Comparison of ENCODE assay signal across 12 mouse cellular contexts in the genomic region with DNA sequence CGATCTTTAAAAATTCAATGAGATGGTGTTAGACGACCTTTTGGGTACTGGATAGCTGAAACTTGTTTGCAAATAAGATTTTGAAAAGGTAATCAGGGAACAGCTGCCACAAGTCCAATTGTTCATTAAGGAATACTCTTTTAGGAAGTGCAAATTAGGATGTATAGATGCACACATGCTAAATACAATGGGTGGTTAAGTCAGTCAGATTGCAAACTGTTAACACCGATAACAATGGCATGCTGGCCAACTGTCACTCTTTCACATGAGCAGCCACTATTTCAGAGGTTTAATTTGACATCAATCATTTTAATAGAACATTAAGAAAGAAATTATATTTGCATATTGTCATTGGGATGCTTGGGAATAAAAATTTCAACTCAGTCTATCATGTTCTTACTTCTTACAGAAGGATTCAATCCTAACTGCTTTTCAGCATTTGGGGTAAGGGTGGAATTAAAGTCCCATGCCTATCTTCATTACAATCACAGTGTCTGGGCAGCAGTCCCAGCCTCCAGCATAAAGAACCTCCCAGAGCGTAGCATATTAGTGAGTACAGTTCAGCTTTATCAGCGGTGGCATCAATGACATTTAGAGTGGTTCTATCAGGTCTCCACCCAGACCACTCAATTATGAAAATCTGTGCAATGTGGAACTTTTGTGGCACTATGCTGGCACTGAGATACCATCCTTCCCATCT.
DNase-seq lines count a peak whose midpoint lies in the region; ATAC-seq and TF ChIP-seq lines count a peak whose summit lies in the region.
"Had no signal": no experiment of that assay in that cellular context is flagged by ENCODE, and none has a peak within 500 bp of the region (broad histone marks: within the 10 kb centered on the region; RNA-seq: fewer than 3 reads in every experiment).

No protein-coding gene starts in this region.

- WGBS in forebrain, postnatal 0 days: 16% methylated on average over 5 of the region's 5 CpGs
- WGBS in neural tube, embryonic 13.5 days: 50% methylated on average over 5 of the region's 5 CpGs
- 72% methylated on average over 5 of the region's 5 CpGs for WGBS in heart, embryonic 11.5 days (ENCODE audit: insufficient replicate concordance)

- H3K9ac ChIP-seq in forebrain, postnatal 0 days: no peak overlapping the region
- no peak overlapping the region for H3K9ac ChIP-seq in neural tube, embryonic 13.5 days
- no peak overlapping the region for H3K9ac ChIP-seq in heart, embryonic 11.5 days (ENCODE audit: low read depth, low read length)
- H3K9ac ChIP-seq: lung, embryonic 14.5 days had no signal

- H3K27ac ChIP-seq in layer of hippocampus, adult 2 months: peak overlapping the region; percentile 54; the same call in 1 of the 2 replicates
- H3K27ac ChIP-seq in forebrain, postnatal 0 days (ENCODE audit: low read depth, low read length): peak overlapping the region; percentile 24; the same call in 1 of the 2 replicates
- peak overlapping the region; percentile 81 for H3K27ac ChIP-seq in neural tube, embryonic 13.5 days (replicated peaks)
- H3K27ac ChIP-seq in heart, embryonic 11.5 days (ENCODE audit: low read depth, low read length): no peak overlapping the region

- no peaks in the 10 kb centered on the region for H3K9me3 ChIP-seq in forebrain, postnatal 0 days (ENCODE audit: low read length)
- H3K9me3 ChIP-seq in neural tube, embryonic 13.5 days: no peaks in the 10 kb centered on the region
- H3K9me3 ChIP-seq in heart, embryonic 11.5 days (replicated peaks; ENCODE audit: control insufficient read depth, low read length): no peaks in the 10 kb centered on the region

- no peaks in the 10 kb centered on the region for H3K4me1 ChIP-seq in forebrain, postnatal 0 days (ENCODE audit: insufficient read depth)
- peaks cover 13% of the 10 kb centered on the region; the same call in 1 of the 2 replicates for H3K4me1 ChIP-seq in neural tube, embryonic 13.5 days (replicated peaks)
- H3K4me1 ChIP-seq in heart, embryonic 11.5 days (ENCODE audit: control insufficient read depth, insufficient read depth, low read length): no peaks in the 10 kb centered on the region

- H3K36me3 ChIP-seq in forebrain, postnatal 0 days (ENCODE audit: insufficient read depth): no peaks in the 10 kb centered on the region
- H3K36me3 ChIP-seq in neural tube, embryonic 13.5 days: no peaks in the 10 kb centered on the region
- H3K36me3 ChIP-seq in heart, embryonic 11.5 days (ENCODE audit: control insufficient read depth, insufficient read depth, low read length): no peaks in the 10 kb centered on the region

- no peak for ATAC-seq in forebrain, postnatal 0 days
- ATAC-seq in neural tube, embryonic 13.5 days (ENCODE audit: low read depth): peak; percentile 73
- no peak for ATAC-seq in heart, embryonic 11.5 days (replicated peaks; ENCODE audit: insufficient number of reproducible peaks, low FRiP score, low TSS enrichment)
- ATAC-seq: activated CD4-positive, CD25-positive, alpha-beta regulatory T cell, adult 4 months had no signal

- no peak for DNase-seq in layer of hippocampus, adult 2 months (ENCODE audit: low spot score in 2 of 2)
- DNase-seq in layer of hippocampus, adult 9-10 months (ENCODE audit: low spot score): no peak
- DNase-seq in cerebellum, postnatal 25 days: peak; percentile 43 to 62
- peak; percentile 48 for DNase-seq in forebrain, postnatal 0 days
- no peak for DNase-seq in spleen, postnatal 36 days (ENCODE audit: low spot score in 2 of 2)
- DNase-seq: liver; right cerebral cortex, postnatal 25 days; thymus, postnatal 25 days had no signal

- H3K27me3 ChIP-seq in forebrain, postnatal 0 days (ENCODE audit: insufficient read depth, low read length): no peaks in the 10 kb centered on the region
- H3K27me3 ChIP-seq in neural tube, embryonic 13.5 days: no peaks in the 10 kb centered on the region
- H3K27me3 ChIP-seq in heart, embryonic 11.5 days (ENCODE audit: control insufficient read depth, insufficient read depth, low read length): no peaks in the 10 kb centered on the region

- TF ChIP-seq CTCF in layer of hippocampus, adult 2 months (conservative IDR thresholded peaks at IDR 0.05): no peak
- no peak for TF ChIP-seq CTCF in forebrain, postnatal 0 days (IDR thresholded peaks at IDR 0.05; ENCODE audit: low read depth)

- H3K4me2 ChIP-seq in forebrain, postnatal 0 days (ENCODE audit: low read depth): 0 out of 2 replicates have a peak overlapping the region, but pooled peaks have one; percentile 26
- no peak overlapping the region for H3K4me2 ChIP-seq in neural tube, embryonic 13.5 days
- no peak overlapping the region for H3K4me2 ChIP-seq in heart, embryonic 11.5 days
- H3K4me2 ChIP-seq: lung, embryonic 14.5 days had no signal

- no peak overlapping the region for H3K4me3 ChIP-seq in layer of hippocampus, adult 2 months
- no peak overlapping the region for H3K4me3 ChIP-seq in forebrain, postnatal 0 days (ENCODE audit: low read depth, low read length)
- no peak overlapping the region for H3K4me3 ChIP-seq in neural tube, embryonic 13.5 days
- no peak overlapping the region for H3K4me3 ChIP-seq in heart, embryonic 11.5 days (ENCODE audit: low read depth, low read length)

Comparison
In these comparisons a context has a peak if more than half of its experiments do, and no peak if none do; other contexts are left out.
1. DNase-seq: peak in cerebellum, postnatal 25 days (2 of 2) and forebrain, postnatal 0 days (single experiment); none in layer of hippocampus, adult 2 months (0 of 2), layer of hippocampus, adult 9-10 months (single experiment) and spleen, postnatal 36 days (0 of 2).